Mouse (Mus musculus) thymus, adult 2 months (tissue): Measurements from ENCODE around the gene Gga1. TPM values are rescaled to one million over a fixed set of nuclear protein-coding genes. Genes with fewer than 3 reads are reported as not detected.
A peak's percentile ranks its signal among the peaks of the same experiment; 100 is the strongest.

Experiments
- DNase-seq: peaks from one replicate; pipeline ENCODE4 v3.0.0; 2021
- H3K27ac ChIP-seq: fragments of 200-500 bp; 2 replicates; pipeline ENCODE4 v1.5.1; 2012; ENCODE audit warnings: low read length, control low read depth; ENCODE audit not compliant: control insufficient read depth, insufficient read depth
- H3K27me3 ChIP-seq: fragments of 200-500 bp; 2 replicates; pipeline ENCODE4 v1.6.1; 2012; ENCODE audit warnings: mild to moderate bottlenecking, low read length, moderate library complexity, mixed read lengths; ENCODE audit not compliant: control insufficient read depth, insufficient read depth
- H3K36me3 ChIP-seq: fragments of 200-500 bp; 2 replicates; pipeline ENCODE4 v1.6.1; 2012; ENCODE audit warnings: mild to moderate bottlenecking, low read length, moderate library complexity; ENCODE audit not compliant: control insufficient read depth, insufficient read depth
- H3K4me1 ChIP-seq: fragments of 200-500 bp; replicated peaks from 2 replicates; pipeline ENCODE4 v1.6.1; 2012; ENCODE audit warnings: low read length; ENCODE audit not compliant: control insufficient read depth, insufficient read depth
- H3K4me3 ChIP-seq: fragments of 200-500 bp; 2 replicates; pipeline ENCODE4 v1.5.1; 2012; ENCODE audit warnings: mild to moderate bottlenecking, low read length, control low read depth, moderate library complexity; ENCODE audit not compliant: control insufficient read depth, insufficient read depth
- CTCF ChIP-seq: fragments of 200-500 bp; IDR thresholded peaks from 2 replicates; pipeline ENCODE4 v1.5.1; 2012; ENCODE audit warnings: mild to moderate bottlenecking, control low read depth, low read length, moderate library complexity, borderline replicate concordance; ENCODE audit not compliant: control insufficient read depth, poor library complexity, insufficient read depth; ENCODE audit errors: extremely low read depth
- POLR2A ChIP-seq: fragments of 200-500 bp; IDR thresholded peaks from 2 replicates; pipeline ENCODE4 v1.6.1; 2012; ENCODE audit warnings: mild to moderate bottlenecking, low read length, control low read depth, moderate library complexity; ENCODE audit not compliant: control insufficient read depth, poor library complexity, insufficient read depth; ENCODE audit errors: extremely low read depth
- WGBS: fragments of 180-500 bp; shearing (Covaris S2); methylation state at CpG from one replicate; pipeline ENCODE4 v1.1.7; 2018; 5-methylcytosine and 5-hydroxymethylcytosine counted together
- polyA plus RNA-seq: library from polyadenylated mRNA; depleted of rRNA; stranded (reverse); fragments of >200 nt; gene quantifications from 2 replicates; pipeline ENCODE4 v1.2.3, GENCODE M21; 2012

Gga1 gene
- polyA plus RNA-seq, 1 experiment, result 137 TPM

- H3K4me3 ChIP-seq, result peak overlapping the region; percentile 76
- H3K27me3 ChIP-seq, result no peaks in the 10 kb centered on the region
- H3K27ac ChIP-seq, result peak overlapping the region; percentile 92
- peak; percentile 43 for DNase-seq
- TF ChIP-seq CTCF (no peak), POLR2A (no peak)
- no peaks in the 10 kb centered on the region for H3K36me3 ChIP-seq
- 21% methylated on average over 15 of the region's 15 CpGs for WGBS
- H3K4me1 ChIP-seq, result peaks cover 61% of the 10 kb centered on the region
These were observed 50.2 kb downstream of the Gga1 start for GRCm38 (mm10) chr15:78927021-78927787.

DNA sequence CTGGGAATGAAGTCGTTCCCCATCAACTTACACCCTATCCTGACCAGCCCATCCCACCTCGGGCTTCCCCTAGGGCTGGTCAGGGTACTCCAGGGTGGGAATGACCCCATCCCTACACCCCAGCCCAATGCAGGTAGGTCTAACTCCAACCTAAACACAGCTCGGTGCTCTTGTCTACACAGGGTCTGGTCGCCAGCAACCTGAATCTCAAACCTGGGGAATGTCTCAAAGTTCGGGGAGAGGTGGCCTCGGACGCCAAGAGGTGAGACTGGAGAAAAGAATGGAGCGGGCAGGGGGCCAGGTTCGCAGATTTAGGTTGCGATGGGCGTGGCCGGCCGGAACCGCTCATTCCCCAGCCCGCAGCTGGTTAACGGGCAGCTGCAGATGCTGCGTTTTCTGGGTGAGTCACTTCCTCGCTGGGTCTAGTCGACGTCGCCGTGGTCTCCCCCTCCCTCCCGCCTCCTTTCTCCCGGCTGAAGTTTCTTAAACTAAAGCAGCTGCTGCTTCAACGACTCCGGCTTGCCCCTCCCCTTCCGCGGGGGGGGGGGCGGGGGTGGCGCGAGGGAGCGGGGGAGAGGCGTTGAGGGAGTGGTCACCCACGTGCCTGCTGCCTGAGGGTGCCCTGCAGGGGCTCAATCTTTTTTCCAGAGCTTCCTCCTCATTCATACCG lies 50.9 kb downstream of the Gga1 start:
- Histone ChIP-seq H3K4me3 (peak overlapping the region; percentile 76), H3K36me3 (no peaks in the 10 kb centered on the region), H3K27me3 (no peaks in the 10 kb centered on the region), H3K27ac (peak overlapping the region; percentile 92), H3K4me1 (peaks cover 53% of the 10 kb centered on the region)
- under 1% methylated on average over 32 of the region's 35 CpGs for WGBS
- TF ChIP-seq CTCF (no peak), POLR2A (peak; percentile 90)
- DNase-seq, result peak; percentile 89

- Histone ChIP-seq H3K4me1 (peaks cover 47% of the 10 kb centered on the region), H3K27ac (peak overlapping the region; percentile 85), H3K36me3 (no peaks in the 10 kb centered on the region), H3K27me3 (no peaks in the 10 kb centered on the region), H3K4me3 (no peak overlapping the region)
- WGBS, result 36% methylated on average over 8 of the region's 8 CpGs
- TF ChIP-seq POLR2A, result no peak
- TF ChIP-seq CTCF, result no peak
- no peak for DNase-seq
These were observed 51.5 kb downstream of the Gga1 start for GRCm38 (mm10) chr15:78928539-78928938.

- Histone ChIP-seq H3K27ac (no peak overlapping the region), H3K4me1 (peaks cover 37% of the 10 kb centered on the region), H3K4me3 (no peak overlapping the region), H3K36me3 (no peaks in the 10 kb centered on the region), H3K27me3 (no peaks in the 10 kb centered on the region)
- WGBS, result 98% methylated on average over 6 of the region's 6 CpGs
- no peak for DNase-seq
- TF ChIP-seq CTCF (no peak), POLR2A (no peak)
These were observed 53.3 kb downstream of the Gga1 start for GRCm38 (mm10) chr15:78930192-78930706.

- Histone ChIP-seq H3K27me3 (no peaks in the 10 kb centered on the region), H3K36me3 (no peaks in the 10 kb centered on the region), H3K4me3 (no peak overlapping the region), H3K4me1 (peaks cover 36% of the 10 kb centered on the region), H3K27ac (no peak overlapping the region)
- DNase-seq, result no peak
- 97% methylated on average over 7 of the region's 7 CpGs for WGBS
- TF ChIP-seq POLR2A, result no peak
- no peak for TF ChIP-seq CTCF
These were observed 53.9 kb downstream of the Gga1 start for GRCm38 (mm10) chr15:78930801-78931426.

GRCm38 (mm10) chr15:78931577-78931976 lies 54.6 kb downstream of the Gga1 start:
- H3K27me3 ChIP-seq, result no peaks in the 10 kb centered on the region
- H3K36me3 ChIP-seq, result no peaks in the 10 kb centered on the region
- H3K4me3 ChIP-seq, result no peak overlapping the region
- peaks cover 29% of the 10 kb centered on the region for H3K4me1 ChIP-seq
- H3K27ac ChIP-seq, result no peak overlapping the region
- peak; percentile 62; the same call in 1 of the 2 replicates for TF ChIP-seq CTCF
- TF ChIP-seq POLR2A, result no peak
- 6% methylated on average over 3 of the region's 3 CpGs for WGBS
- peak; percentile 74 for DNase-seq
